ENCODE assay signal across 8 mouse cellular contexts in genomic region chr16:35000923-35001560, GRCm38 (mm10). TPM values are rescaled to one million over a fixed set of nuclear protein-coding genes. Genes with fewer than 3 reads are reported as not detected.
DNase-seq lines count a peak whose midpoint lies in the region; ATAC-seq lines count a peak whose summit lies in the region.

No protein-coding gene starts in this region.

- H3K9ac ChIP-seq in heart, embryonic 16.5 days (ENCODE audit: low read length): no peak overlapping the region
- no peak overlapping the region for H3K9ac ChIP-seq in forebrain, embryonic 12.5 days
- no peak overlapping the region for H3K9ac ChIP-seq in midbrain, embryonic 14.5 days (replicated peaks; ENCODE audit: low read length)

- no peak for DNase-seq in heart, postnatal 25 days (ENCODE audit: low spot score)
- DNase-seq in adipocyte (ENCODE audit: low spot score): peak; percentile 70
- peak; percentile 55 for DNase-seq in midbrain, embryonic 14.5 days
- DNase-seq in thymus, adult 18-20 months: no peak
- no peak for DNase-seq in frontal cortex, postnatal 25 days (ENCODE audit: low spot score in 2 of 2)
- no peak for DNase-seq in cerebellum, adult 11-12 months

- H3K27me3 ChIP-seq in heart, embryonic 16.5 days (ENCODE audit: control insufficient read depth, insufficient read depth, low read length): no peaks in the 10 kb centered on the region
- peaks cover 8% of the 10 kb centered on the region for H3K27me3 ChIP-seq in forebrain, embryonic 12.5 days
- H3K27me3 ChIP-seq in midbrain, embryonic 14.5 days (ENCODE audit: control insufficient read depth, insufficient read depth, low read length): no peaks in the 10 kb centered on the region

- H3K4me2 ChIP-seq in heart, embryonic 16.5 days (ENCODE audit: low read depth, low read length): peak overlapping the region; percentile 39
- peak overlapping the region; percentile 52 for H3K4me2 ChIP-seq in forebrain, embryonic 12.5 days
- peak overlapping the region; percentile 25 for H3K4me2 ChIP-seq in midbrain, embryonic 14.5 days (ENCODE audit: low read length)

- no peak overlapping the region for H3K4me3 ChIP-seq in heart, embryonic 16.5 days (ENCODE audit: low read length)
- H3K4me3 ChIP-seq in forebrain, embryonic 12.5 days (replicated peaks): peak overlapping the region; percentile 22
- no peak overlapping the region for H3K4me3 ChIP-seq in midbrain, embryonic 14.5 days (replicated peaks; ENCODE audit: low read depth, low read length)

- no peak for ATAC-seq in heart, embryonic 16.5 days (replicated peaks; ENCODE audit: extremely low read depth, insufficient read depth, low FRiP score)
- no peak for ATAC-seq in forebrain, embryonic 12.5 days (ENCODE audit: low FRiP score)
- ATAC-seq in midbrain, embryonic 14.5 days (ENCODE audit: low FRiP score, low TSS enrichment): no peak

- intact Hi-C loops in heart, postnatal 25 days (cut with DNase I): no loop called here

- peaks cover 9% of the 10 kb centered on the region for H3K4me1 ChIP-seq in heart, embryonic 16.5 days (ENCODE audit: control insufficient read depth, insufficient read depth, low read length)
- H3K4me1 ChIP-seq in forebrain, embryonic 12.5 days: peaks cover 15% of the 10 kb centered on the region
- peaks cover 5% of the 10 kb centered on the region; the same call in 1 of the 2 replicates for H3K4me1 ChIP-seq in midbrain, embryonic 14.5 days (ENCODE audit: control insufficient read depth, insufficient read depth, low read length)

- H3K36me3 ChIP-seq in heart, embryonic 16.5 days (ENCODE audit: control insufficient read depth, insufficient read depth): no peaks in the 10 kb centered on the region
- H3K36me3 ChIP-seq in forebrain, embryonic 12.5 days (replicated peaks): no peaks in the 10 kb centered on the region
- H3K36me3 ChIP-seq in midbrain, embryonic 14.5 days (ENCODE audit: control insufficient read depth, insufficient read depth, low read length): no peaks in the 10 kb centered on the region

- H3K9me3 ChIP-seq in heart, embryonic 16.5 days (replicated peaks; ENCODE audit: control insufficient read depth, low read length): no peaks in the 10 kb centered on the region
- no peaks in the 10 kb centered on the region for H3K9me3 ChIP-seq in forebrain, embryonic 12.5 days
- H3K9me3 ChIP-seq in midbrain, embryonic 14.5 days (ENCODE audit: control insufficient read depth, low read length): no peaks in the 10 kb centered on the region

- H3K27ac ChIP-seq in heart, embryonic 16.5 days (ENCODE audit: low read length): no peak overlapping the region
- H3K27ac ChIP-seq in forebrain, embryonic 12.5 days: no peak overlapping the region
- no peak overlapping the region for H3K27ac ChIP-seq in midbrain, embryonic 14.5 days (replicated peaks; ENCODE audit: low read depth, low read length)

- 15% methylated on average over 10 of the region's 10 CpGs for WGBS in heart, embryonic 16.5 days
- WGBS in forebrain, embryonic 12.5 days: 5% methylated on average over 10 of the region's 10 CpGs
- WGBS in midbrain, embryonic 14.5 days: 12% methylated on average over 10 of the region's 10 CpGs

RNA-seq across cellular contexts. Expression of gene Hacd2, which starts 21.2 kb away (rescaled TPM):
- 61.5 and 61.9 TPM in 2 replicates for polyA plus RNA-seq in heart, embryonic 16.5 days (2015; fragmentation: Nextera tagmentation; extraction: Ambion mirVana)
- 10 to 100 TPM in 1 of 2 experiments, 1 to 10 TPM in 1; 7.4 to 11.5 TPM for total RNA-seq in heart, postnatal 25 days (2021)
- 42.6 and 44.0 TPM in 2 replicates for polyA plus RNA-seq in forebrain, embryonic 12.5 days (2016; fragmentation: Nextera tagmentation; extraction: Ambion mirVana)
- polyA plus RNA-seq in midbrain, embryonic 14.5 days (2014; fragmentation: Nextera tagmentation; extraction: Ambion mirVana): 25.9 and 26.2 TPM in 2 replicates

Comparison
In these comparisons a context has a peak if more than half of its experiments do, and no peak if none do; other contexts are left out.
1. DNase-seq: peak in adipocyte (single experiment) and midbrain, embryonic 14.5 days (single experiment); none in heart, postnatal 25 days (single experiment), thymus, adult 18-20 months (0 of 2), frontal cortex, postnatal 25 days (0 of 2) and cerebellum, adult 11-12 months (single experiment).
2. Peak in every context shown above with its lines, with median percentiles within 50 percentile points of each other: H3K4me2 ChIP-seq.